Mouse (Mus musculus): ENCODE results near the gene Smim15. TPM values are rescaled to one million over a fixed set of nuclear protein-coding genes. Genes with fewer than 3 reads are reported as not detected.

Gene Smim15
- polyA plus RNA-seq, 1 experiment from 2014 or later = 68.2 TPM

DNA sequence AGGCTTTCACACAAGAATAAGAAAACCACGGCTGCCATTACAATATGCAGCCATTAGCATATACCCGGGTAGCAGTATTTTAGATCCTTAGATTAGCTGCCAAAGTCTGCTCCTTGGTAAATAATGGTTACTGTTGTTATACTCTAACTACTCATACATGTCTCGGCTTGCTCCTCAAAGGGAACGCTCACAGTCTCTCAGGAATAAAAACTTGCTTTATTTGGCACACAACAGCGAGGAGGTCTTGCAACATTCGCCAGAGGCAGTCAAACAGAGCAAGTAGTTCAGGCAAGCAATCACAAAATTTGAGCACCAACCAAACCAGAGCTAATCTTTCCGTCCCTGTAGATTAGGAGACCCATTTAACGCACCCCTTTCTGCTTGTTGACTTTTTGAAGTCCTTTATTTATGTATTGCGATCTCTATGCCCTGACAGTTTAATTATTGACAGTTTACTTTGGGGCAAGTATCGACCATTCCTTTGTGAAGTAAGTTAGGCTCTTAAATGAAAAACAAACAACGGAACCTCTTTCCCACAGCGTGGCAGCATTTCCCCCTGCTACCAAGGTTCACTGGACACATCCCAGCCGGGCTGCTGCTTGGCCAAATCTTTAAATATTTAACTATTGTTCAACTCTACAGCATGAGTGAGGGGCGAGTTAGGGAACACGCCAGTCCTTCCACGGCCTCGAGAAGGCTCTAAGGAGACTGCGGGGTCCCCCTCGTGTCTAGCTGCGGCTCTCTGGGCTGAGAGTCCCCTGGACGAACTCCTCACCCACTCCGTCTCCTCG lies 620 bp upstream of the Smim15 start:
- Histone ChIP-seq H3K9me3 (ENCODE audit: low read depth, low read length) (no peaks in the 10 kb centered on the region), H3K9ac (peak overlapping the region; percentile 98), H3K36me3 (ENCODE audit: insufficient read depth) (peaks cover 14% of the 10 kb centered on the region), H3K4me2 (peak overlapping the region; percentile 65), H3K4me3 (ENCODE audit: low read depth, low read length) (peak overlapping the region; percentile 90), H3K27me3 (ENCODE audit: insufficient read depth, low read length) (no peaks in the 10 kb centered on the region), H3K4me1 (ENCODE audit: insufficient read depth) (peaks cover 19% of the 10 kb centered on the region), H3K27ac (ENCODE audit: low read depth) (peak overlapping the region; percentile 97)
- peak; percentile 16 for ATAC-seq (ENCODE audit: insufficient read depth)
- peak; percentile 30; the same call in 1 of the 2 replicates for TF ChIP-seq CTCF (IDR thresholded peaks at IDR 0.05; ENCODE audit: low read depth)
- 2% methylated on average over 23 of the region's 23 CpGs for WGBS
- DNase-seq = peak; percentile 80

DNA sequence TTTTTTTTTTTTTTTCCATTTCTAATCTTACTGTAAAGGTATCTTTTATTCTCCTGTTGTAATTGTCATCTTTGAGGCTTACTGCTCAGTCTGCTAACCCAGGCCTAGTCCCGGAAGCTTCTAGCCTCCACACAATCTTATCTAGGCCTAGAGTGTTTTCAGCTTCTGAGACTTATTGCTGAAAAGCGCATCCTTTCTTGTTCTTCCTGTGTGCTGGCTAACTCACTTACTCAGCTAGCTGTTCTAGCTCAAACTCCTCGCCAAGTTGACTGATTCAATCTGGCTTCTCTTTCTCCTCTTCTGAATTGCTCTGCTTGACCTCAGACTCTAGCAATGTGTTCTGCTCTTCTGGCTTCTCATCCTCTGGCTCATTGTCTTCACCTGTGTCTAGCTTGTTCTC lies 1.4 kb downstream of the Smim15 start:
- H3K4me1 ChIP-seq (ENCODE audit: insufficient read depth) = peaks cover 19% of the 10 kb centered on the region
- TF ChIP-seq CTCF (IDR thresholded peaks at IDR 0.05; ENCODE audit: low read depth) = no peak
- no peak overlapping the region for H3K27ac ChIP-seq (ENCODE audit: low read depth)
- 68% methylated on average over 3 of the region's 3 CpGs for WGBS
- ATAC-seq (ENCODE audit: insufficient read depth) = no peak
- H3K36me3 ChIP-seq (ENCODE audit: insufficient read depth) = peaks cover 14% of the 10 kb centered on the region
- H3K9ac ChIP-seq = no peak overlapping the region
- no peaks in the 10 kb centered on the region for H3K9me3 ChIP-seq (ENCODE audit: low read depth, low read length)
- H3K4me2 ChIP-seq = peak overlapping the region; percentile 65
- no peaks in the 10 kb centered on the region for H3K27me3 ChIP-seq (ENCODE audit: insufficient read depth, low read length)
- peak overlapping the region; percentile 0; the same call in 1 of the 2 replicates for H3K4me3 ChIP-seq (ENCODE audit: low read depth, low read length)
- DNase-seq = peak; percentile 6

DNA sequence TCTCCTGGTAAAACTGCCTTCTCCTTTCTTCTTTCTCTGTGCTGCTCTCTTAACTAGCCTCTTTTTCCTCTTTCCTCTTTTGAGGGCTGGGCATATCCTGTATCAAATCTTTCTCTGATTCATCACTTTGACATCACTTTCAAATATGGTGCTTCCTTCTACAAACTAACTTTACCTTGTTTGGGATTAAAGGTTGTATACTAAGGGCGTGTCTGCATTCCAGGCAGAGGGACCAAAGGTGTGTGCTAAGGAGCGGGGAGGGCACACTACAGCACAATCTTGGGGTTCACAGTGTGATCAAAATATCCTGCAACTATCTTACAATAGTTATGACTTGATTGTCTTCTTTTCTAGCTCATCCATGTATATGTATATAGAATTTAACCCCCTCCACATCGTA lies 1.8 kb downstream of the Smim15 start:
- H3K27me3 ChIP-seq (ENCODE audit: insufficient read depth, low read length) = no peaks in the 10 kb centered on the region
- H3K27ac ChIP-seq (ENCODE audit: low read depth) = no peak overlapping the region
- H3K4me3 ChIP-seq (ENCODE audit: low read depth, low read length) = peak overlapping the region; percentile 0; the same call in 1 of the 2 replicates
- ATAC-seq (ENCODE audit: insufficient read depth) = no peak
- no peak for TF ChIP-seq CTCF (IDR thresholded peaks at IDR 0.05; ENCODE audit: low read depth)
- 86% methylated on average over 3 of the region's 3 CpGs for WGBS
- no peak overlapping the region for H3K9ac ChIP-seq
- H3K36me3 ChIP-seq (ENCODE audit: insufficient read depth) = peaks cover 14% of the 10 kb centered on the region
- no peaks in the 10 kb centered on the region for H3K9me3 ChIP-seq (ENCODE audit: low read depth, low read length)
- DNase-seq = no peak
- peaks cover 18% of the 10 kb centered on the region for H3K4me1 ChIP-seq (ENCODE audit: insufficient read depth)
- peak overlapping the region; percentile 65 for H3K4me2 ChIP-seq

DNA sequence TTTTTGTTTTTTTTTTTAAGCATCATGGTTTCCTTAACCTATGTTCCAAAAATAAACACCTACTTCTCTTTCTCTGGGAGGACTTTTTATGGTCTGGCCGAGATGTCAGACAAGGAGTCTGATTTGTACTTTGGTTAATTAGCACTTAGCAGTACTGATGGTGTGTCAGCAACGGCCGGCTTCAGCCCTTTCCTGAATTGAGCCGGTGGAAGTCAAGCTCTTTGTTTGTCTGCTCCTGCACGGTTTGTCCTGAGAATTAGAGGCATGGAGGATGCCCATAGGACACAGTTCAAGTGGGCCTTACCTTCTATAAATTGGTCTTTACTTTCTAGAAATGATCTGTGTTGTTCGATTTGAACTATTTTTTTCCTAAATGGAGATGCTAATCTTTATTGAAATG lies 2.6 kb downstream of the Smim15 start:
- no peak for ATAC-seq (ENCODE audit: insufficient read depth)
- H3K4me3 ChIP-seq (ENCODE audit: low read depth, low read length) = no peak overlapping the region
- 81% methylated on average over 6 of the region's 6 CpGs for WGBS
- H3K4me1 ChIP-seq (ENCODE audit: insufficient read depth) = peaks cover 15% of the 10 kb centered on the region; the same call in 1 of the 2 replicates
- H3K36me3 ChIP-seq (ENCODE audit: insufficient read depth) = peaks cover 14% of the 10 kb centered on the region
- no peaks in the 10 kb centered on the region for H3K9me3 ChIP-seq (ENCODE audit: low read depth, low read length)
- H3K4me2 ChIP-seq = no peak overlapping the region
- no peak overlapping the region for H3K27ac ChIP-seq (ENCODE audit: low read depth)
- H3K9ac ChIP-seq = no peak overlapping the region
- H3K27me3 ChIP-seq (ENCODE audit: insufficient read depth, low read length) = no peaks in the 10 kb centered on the region
- DNase-seq = no peak
- no peak for TF ChIP-seq CTCF (IDR thresholded peaks at IDR 0.05; ENCODE audit: low read depth)

DNA sequence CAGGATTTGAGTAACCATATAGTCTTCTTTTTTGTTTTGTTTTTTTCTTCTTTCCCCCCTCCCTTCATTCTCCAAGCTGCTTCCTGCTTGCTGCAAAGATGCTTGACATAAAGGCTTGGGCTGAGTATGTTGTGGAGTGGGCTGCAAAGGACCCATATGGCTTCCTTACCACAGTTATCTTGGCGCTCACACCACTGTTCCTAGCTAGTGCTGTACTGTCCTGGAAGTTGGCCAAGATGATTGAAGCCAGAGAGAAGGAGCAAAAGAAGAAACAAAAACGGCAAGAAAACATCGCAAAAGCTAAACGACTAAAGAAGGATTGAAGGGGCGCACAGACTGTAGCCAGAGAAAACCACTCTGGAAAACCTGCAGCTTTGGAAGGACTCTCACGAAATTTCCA lies 3.1 kb downstream of the Smim15 start:
- WGBS = 71% methylated on average over 6 of the region's 6 CpGs
- Histone ChIP-seq H3K27me3 (ENCODE audit: insufficient read depth, low read length) (no peaks in the 10 kb centered on the region), H3K9me3 (ENCODE audit: low read depth, low read length) (no peaks in the 10 kb centered on the region), H3K36me3 (ENCODE audit: insufficient read depth) (peaks cover 14% of the 10 kb centered on the region), H3K4me3 (ENCODE audit: low read depth, low read length) (no peak overlapping the region), H3K27ac (ENCODE audit: low read depth) (no peak overlapping the region), H3K9ac (no peak overlapping the region), H3K4me2 (no peak overlapping the region), H3K4me1 (ENCODE audit: insufficient read depth) (peaks cover 12% of the 10 kb centered on the region; the same call in 1 of the 2 replicates)
- peak; percentile 71 for DNase-seq
- no peak for ATAC-seq (ENCODE audit: insufficient read depth)
- TF ChIP-seq CTCF (IDR thresholded peaks at IDR 0.05; ENCODE audit: low read depth) = no peak

DNA sequence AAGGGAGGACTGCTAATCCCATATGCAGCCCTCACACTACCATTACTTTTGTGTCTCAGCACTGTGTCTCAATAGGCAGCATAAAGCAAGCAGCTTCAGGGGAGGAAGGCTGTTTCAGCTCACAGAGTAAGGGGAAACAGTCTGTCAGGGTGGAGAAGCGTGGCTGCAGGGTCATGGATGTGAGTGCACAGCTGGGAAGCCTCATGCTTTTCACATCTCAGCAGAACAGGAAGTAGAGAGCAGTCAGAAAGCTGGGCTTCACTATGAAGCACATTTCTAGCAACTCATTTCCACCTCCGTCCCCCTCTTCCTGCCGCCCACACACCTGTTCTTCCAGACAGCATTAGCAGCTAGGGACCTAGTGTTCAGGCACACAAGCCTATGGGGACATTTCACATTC lies 12.7 kb downstream of the Smim15 start:
- WGBS = 28% methylated on average over 3 of the region's 3 CpGs
- Histone ChIP-seq H3K4me3 (ENCODE audit: low read depth, low read length) (no peak overlapping the region), H3K9me3 (ENCODE audit: low read depth, low read length) (no peaks in the 10 kb centered on the region), H3K27me3 (ENCODE audit: insufficient read depth, low read length) (no peaks in the 10 kb centered on the region), H3K27ac (ENCODE audit: low read depth) (peak overlapping the region; percentile 30; the same call in 1 of the 2 replicates), H3K4me2 (no peak overlapping the region), H3K9ac (no peak overlapping the region), H3K36me3 (ENCODE audit: insufficient read depth) (no peaks in the 10 kb centered on the region), H3K4me1 (ENCODE audit: insufficient read depth) (peaks cover 29% of the 10 kb centered on the region)
- TF ChIP-seq CTCF (IDR thresholded peaks at IDR 0.05; ENCODE audit: low read depth) = no peak
- ATAC-seq (ENCODE audit: insufficient read depth) (peak; percentile 82), DNase-seq (peak; percentile 81)

DNA sequence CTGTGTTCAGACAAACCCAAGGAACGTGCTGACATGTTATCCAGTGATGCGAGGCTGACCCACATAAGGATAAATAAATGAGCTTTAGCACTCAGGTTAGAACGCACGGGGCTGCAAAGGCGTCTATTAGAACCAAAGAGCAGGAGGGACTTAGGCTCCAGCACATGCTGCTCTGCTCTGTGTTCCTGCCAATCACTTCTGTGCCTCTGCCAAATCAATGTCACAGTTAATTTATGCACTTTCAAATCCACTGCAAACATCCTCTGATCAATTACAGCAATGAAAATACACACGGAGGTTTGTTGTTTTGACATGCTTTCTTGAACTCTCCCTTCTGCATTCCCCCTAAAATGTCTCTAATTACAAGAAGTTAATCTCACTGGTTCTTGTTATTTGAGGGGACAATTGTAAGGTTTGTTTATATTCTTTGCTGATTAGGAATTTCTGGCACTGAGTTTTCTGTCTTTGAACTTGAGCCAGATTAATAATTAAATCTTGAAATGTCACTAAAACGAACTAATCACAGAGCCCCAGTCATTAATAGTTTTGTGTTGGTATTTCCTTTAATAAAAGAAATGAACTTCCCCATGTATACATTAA lies 16.1 kb downstream of the Smim15 start:
- DNase-seq = peak; percentile 66
- no peak overlapping the region for H3K9ac ChIP-seq
- no peak for TF ChIP-seq CTCF (IDR thresholded peaks at IDR 0.05; ENCODE audit: low read depth)
- H3K27ac ChIP-seq (ENCODE audit: low read depth) = peak overlapping the region; percentile 79; the same call in 1 of the 2 replicates
- 0 out of 2 replicates have a peak overlapping the region, but pooled peaks have one; percentile 18 for H3K4me2 ChIP-seq
- H3K4me1 ChIP-seq (ENCODE audit: insufficient read depth) = peaks cover 46% of the 10 kb centered on the region
- H3K36me3 ChIP-seq (ENCODE audit: insufficient read depth) = no peaks in the 10 kb centered on the region
- no peaks in the 10 kb centered on the region for H3K27me3 ChIP-seq (ENCODE audit: insufficient read depth, low read length)
- H3K9me3 ChIP-seq (ENCODE audit: low read depth, low read length) = no peaks in the 10 kb centered on the region
- ATAC-seq (ENCODE audit: insufficient read depth) = 0 out of 2 replicates have a peak, but pooled peaks have one; percentile 13
- H3K4me3 ChIP-seq (ENCODE audit: low read depth, low read length) = no peak overlapping the region
- 36% methylated on average over 7 of the region's 7 CpGs for WGBS

Measured in lung, embryonic 14.5 days (tissue).